Mouse (Mus musculus) liver, adult 2 months (tissue): ENCODE results near the gene Gpat2. TPM values are rescaled to one million over a fixed set of nuclear protein-coding genes. Genes with fewer than 3 reads are reported as not detected.

ENCODE experiments used
- DNase-seq: peaks from one replicate; pipeline ENCODE4 v3.0.0-alpha.2; 2011; ENCODE audit warnings: low read depth, low spot score; ENCODE audit errors: extremely low read depth
- H3K27ac ChIP-seq: fragments of 200-500 bp; replicated peaks from 2 replicates; pipeline ENCODE4 v1.5.1; 2012; ENCODE audit warnings: low read depth, mild to moderate bottlenecking, control low read depth, inconsistent platforms, low read length; ENCODE audit not compliant: insufficient read depth
- H3K27me3 ChIP-seq: fragments of 200-500 bp; 2 replicates; pipeline ENCODE4 v1.6.1; 2012; ENCODE audit warnings: mild to moderate bottlenecking, moderate library complexity, low read length, inconsistent platforms; ENCODE audit not compliant: control insufficient read depth, insufficient read depth
- H3K36me3 ChIP-seq: fragments of 200-500 bp; 2 replicates; pipeline ENCODE4 v1.6.1; 2012; ENCODE audit warnings: low read length, inconsistent platforms; ENCODE audit not compliant: control insufficient read depth, insufficient read depth
- H3K4me1 ChIP-seq: fragments of 200-500 bp; 2 replicates; pipeline ENCODE4 v1.6.1; 2011; ENCODE audit warnings: low read length; ENCODE audit not compliant: control insufficient read depth, insufficient read depth
- H3K4me3 ChIP-seq: fragments of 200-500 bp; 2 replicates; pipeline ENCODE4 v1.5.1; 2011; ENCODE audit warnings: low read depth, mild to moderate bottlenecking, control low read depth, low read length, moderate library complexity; ENCODE audit not compliant: insufficient read depth
- H3K79me2 ChIP-seq: fragments of 200-500 bp; 2 replicates; pipeline ENCODE4 v1.6.1; 2012; ENCODE audit warnings: inconsistent platforms, mild to moderate bottlenecking, low read length, moderate library complexity; ENCODE audit not compliant: control insufficient read depth, insufficient read depth
- H3K9ac ChIP-seq: fragments of 200-500 bp; 2 replicates; pipeline ENCODE4 v1.6.1; 2012; ENCODE audit warnings: low read depth, mild to moderate bottlenecking, control low read depth, inconsistent platforms, low read length
- CTCF ChIP-seq: fragments of 200-500 bp; IDR thresholded peaks from 2 replicates; pipeline ENCODE4 v1.5.1; 2011; ENCODE audit warnings: low read depth, low read length, control low read depth
- POLR2A ChIP-seq: fragments of 200-500 bp; IDR thresholded peaks from 2 replicates; pipeline ENCODE4 v1.6.1; 2011; ENCODE audit warnings: low read length, control low read depth; ENCODE audit not compliant: insufficient read depth; ENCODE audit errors: extremely low read depth
- WGBS: fragments of 180-500 bp; shearing (Covaris S2); methylation state at CpG from one replicate; pipeline ENCODE4 v1.1.7; 2018; 5-methylcytosine and 5-hydroxymethylcytosine counted together
- polyA plus RNA-seq: library from polyadenylated mRNA; depleted of rRNA; stranded (reverse); fragments of >200 nt; gene quantifications from 2 replicates; pipeline ENCODE4 v1.2.3, GENCODE M21; 2012; rRNA removed
- total RNA-seq: library from RNA; depleted of rRNA; stranded (reverse); fragments of >200 nt; gene quantifications from 2 replicates; pipeline ENCODE4 v1.2.3, GENCODE M21; 2014; rRNA removed

Gpat2 gene
- total and polyA plus RNA-seq, 2 experiments, result 1.2 to 2.2 TPM

GRCm38 (mm10) chr2:127484476-127485170 lies 59.6 kb downstream of the Gpat2 start:
- no peak overlapping the region for H3K9ac ChIP-seq
- H3K4me1 ChIP-seq, result no peaks in the 10 kb centered on the region
- no peaks in the 10 kb centered on the region for H3K79me2 ChIP-seq
- 0 out of 2 replicates have a peak overlapping the region, but pooled peaks have one; percentile 8 for H3K27ac ChIP-seq
- DNase-seq, result peak; percentile 23
- TF ChIP-seq POLR2A, result no peak
- no peak for TF ChIP-seq CTCF
- peaks cover 21% of the 10 kb centered on the region; the same call in 1 of the 2 replicates for H3K27me3 ChIP-seq
- peak overlapping the region; percentile 3; the same call in 1 of the 2 replicates for H3K4me3 ChIP-seq
- no peaks in the 10 kb centered on the region for H3K36me3 ChIP-seq
- WGBS, result 11% methylated on average over 19 of the region's 19 CpGs

Other genes starting within 250 kb of the Gpat2 start
- gene 1810024B03Rik, start 216.9 kb upstream of the Gpat2 start, total RNA-seq, result 0.74 and 1.2 TPM in 2 replicates
- gene 1810024B03Rik, start 216.9 kb upstream of the Gpat2 start, polyA plus RNA-seq, result 0.82 and 1.0 TPM in 2 replicates
- 52.3 and 60.0 TPM in 2 replicates for gene Snrnp200, start 216.8 kb upstream of the Gpat2 start, total RNA-seq
- 20.5 and 28.0 TPM in 2 replicates for gene Snrnp200, start 216.8 kb upstream of the Gpat2 start, polyA plus RNA-seq
- 44.9 and 50.9 TPM in 2 replicates for gene Ciao1, start 177.4 kb upstream of the Gpat2 start, total RNA-seq
- gene Ciao1, start 177.4 kb upstream of the Gpat2 start, polyA plus RNA-seq, result 60.5 and 62.7 TPM in 2 replicates
- 16.6 and 18.5 TPM in 2 replicates for gene Tmem127, start 177.3 kb upstream of the Gpat2 start, total RNA-seq
- 45.8 and 50.5 TPM in 2 replicates for gene Tmem127, start 177.3 kb upstream of the Gpat2 start, polyA plus RNA-seq
- 102 and 119 TPM in 2 replicates for gene Stard7, start 155.0 kb upstream of the Gpat2 start, total RNA-seq
- gene Stard7, start 155.0 kb upstream of the Gpat2 start, polyA plus RNA-seq, result 51.2 and 54.3 TPM in 2 replicates
- 0.37 and 1.2 TPM in 2 replicates for gene Dusp2, start 89.0 kb upstream of the Gpat2 start, total RNA-seq
- 0.45 and 0.83 TPM in 2 replicates for gene Dusp2, start 89.0 kb upstream of the Gpat2 start, polyA plus RNA-seq
- gene Astl, start 86.6 kb upstream of the Gpat2 start, total RNA-seq, result not detected in 2 replicates
- not detected in 2 replicates for gene Astl, start 86.6 kb upstream of the Gpat2 start, polyA plus RNA-seq
- gene Adra2b, start 62.0 kb upstream of the Gpat2 start, total RNA-seq, result 2.5 and 4.0 TPM in 2 replicates
- gene Adra2b, start 62.0 kb upstream of the Gpat2 start, polyA plus RNA-seq, result 5.0 TPM in 2 replicates
- gene Fahd2a, start 19.4 kb downstream of the Gpat2 start, total RNA-seq, result 17.5 and 18.5 TPM in 2 replicates
- 21.5 and 27.3 TPM in 2 replicates for gene Fahd2a, start 19.4 kb downstream of the Gpat2 start, polyA plus RNA-seq
- 0.09 and 0.67 TPM in 2 replicates for gene Kcnip3, start 96.9 kb downstream of the Gpat2 start, total RNA-seq
- gene Kcnip3, start 96.9 kb downstream of the Gpat2 start, polyA plus RNA-seq, result 0.25 and 0.45 TPM in 2 replicates
- gene Prom2, start 116.3 kb downstream of the Gpat2 start, total RNA-seq, result 0.07 TPM in 1 of 2 replicates, not detected in the other
- gene Prom2, start 116.3 kb downstream of the Gpat2 start, polyA plus RNA-seq, result 5.9 TPM in 1 of 2 replicates, not detected in the other
- 2.9 and 3.1 TPM in 2 replicates for gene Zfp661, start 161.9 kb downstream of the Gpat2 start, total RNA-seq
- gene Zfp661, start 161.9 kb downstream of the Gpat2 start, polyA plus RNA-seq, result 2.3 TPM in 2 replicates
- 53.2 and 59.9 TPM in 2 replicates for gene Mrps5, start 162.0 kb downstream of the Gpat2 start, total RNA-seq
- gene Mrps5, start 162.0 kb downstream of the Gpat2 start, polyA plus RNA-seq, result 47.1 and 59.8 TPM in 2 replicates
- gene Mal, start 231.5 kb downstream of the Gpat2 start, total RNA-seq, result 0.34 and 0.65 TPM in 2 replicates
- 0.05 and 0.15 TPM in 2 replicates for gene Mal, start 231.5 kb downstream of the Gpat2 start, polyA plus RNA-seq